Mouse (Mus musculus): ENCODE results near the gene Snap25. TPM values are rescaled to one million over a fixed set of nuclear protein-coding genes. Genes with fewer than 3 reads are reported as not detected.

Gene Snap25
- total RNA-seq (2014; fragmentation: Nextera tagmentation): not detected in 2 replicates
- 0.06 and 0.11 TPM in 2 replicates for total RNA-seq (2017)
- polyA plus RNA-seq (2012): not detected in 2 replicates

DNA sequence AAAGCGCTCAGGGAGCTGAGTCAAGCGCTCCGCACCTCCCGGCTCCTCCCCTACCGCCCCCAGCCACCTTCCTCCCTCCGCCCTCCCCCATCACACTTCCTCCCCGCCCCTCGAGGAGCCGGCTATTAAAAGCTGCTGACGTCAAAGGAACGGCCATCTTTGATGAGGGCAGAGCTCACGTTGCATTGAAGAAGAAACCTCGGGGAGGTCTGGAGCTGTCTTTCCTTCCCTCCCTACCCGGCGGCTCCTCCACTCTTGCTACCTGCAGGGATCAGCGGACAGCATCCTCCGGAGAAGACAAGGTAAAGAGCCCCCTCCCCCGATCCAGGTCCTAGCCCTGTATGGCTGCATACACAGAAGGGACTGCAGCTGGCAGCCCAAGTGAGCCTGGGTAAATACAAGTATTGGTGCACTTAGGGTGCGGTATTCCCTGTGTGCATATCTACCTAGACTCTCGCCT lies at the start of gene Snap25:
TSS of gene Snap25 (plus strand) at position 155 of the 460 bp plus-strand sequence.
- Histone ChIP-seq H3K27me3 (ENCODE audit: insufficient read depth, low read length) (no peaks in the 10 kb centered on the region), H3K36me3 (replicated peaks) (no peaks in the 10 kb centered on the region), H3K4me3 (ENCODE audit: low read depth, low read length) (no peak within 1 kb of the TSS; the same call in 1 of the 2 replicates), H3K9me3 (replicated peaks) (peaks cover 18% of the 10 kb centered on the region), H3K4me1 (ENCODE audit: insufficient read depth, low read depth, low read length) (no peaks in the 10 kb centered on the region)
- DNase-seq (ENCODE audit: low spot score): no peak
- no peak for ATAC-seq (ENCODE audit: extremely low read depth, insufficient number of reproducible peaks, low FRiP score, poor library complexity, severe bottlenecking)
- TF ChIP-seq GATA2 (IDR thresholded peaks at IDR 0.05; ENCODE audit: borderline replicate concordance, low read depth, low read length) (no peak), POLR2AphosphoS5 (IDR thresholded peaks at IDR 0.05; ENCODE audit: insufficient replicate concordance, low read depth, low read length) (no peak), CTCF (IDR thresholded peaks at IDR 0.05; ENCODE audit: low read depth, low read length) (no peak), TAL1 (conservative IDR thresholded peaks at IDR 0.05; ENCODE audit: low read depth, low read length) (no peak), GATA1 (IDR thresholded peaks at IDR 0.05; ENCODE audit: borderline replicate concordance, low read length) (no peak)

DNA sequence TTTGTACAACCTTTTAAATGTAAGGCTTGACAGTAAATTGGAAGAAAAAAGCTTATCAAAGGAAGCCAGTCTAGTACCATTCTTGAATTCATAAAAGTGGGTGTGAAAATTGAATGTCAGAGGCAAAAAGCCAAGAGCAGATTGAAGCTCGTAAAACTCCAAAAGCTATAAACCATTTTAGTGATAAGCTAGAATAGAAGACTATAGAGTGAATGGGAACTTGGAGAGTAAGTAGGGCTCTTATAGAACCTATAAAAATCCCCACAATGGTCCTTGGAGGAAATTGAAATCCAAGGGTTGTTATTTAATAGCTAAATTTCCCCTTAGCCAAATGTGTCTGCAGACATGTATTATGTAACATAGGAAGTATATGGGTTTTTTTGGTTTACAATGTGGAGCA lies 46.3 kb upstream of the Snap25 start:
- ATAC-seq (ENCODE audit: extremely low read depth, insufficient number of reproducible peaks, low FRiP score, poor library complexity, severe bottlenecking) (no peak), DNase-seq (ENCODE audit: low spot score) (no peak)
- Histone ChIP-seq H3K27me3 (ENCODE audit: insufficient read depth, low read length) (no peaks in the 10 kb centered on the region), H3K4me3 (ENCODE audit: low read depth, low read length) (no peak overlapping the region), H3K9me3 (replicated peaks) (peaks cover 12% of the 10 kb centered on the region), H3K4me1 (ENCODE audit: insufficient read depth, low read depth, low read length) (no peaks in the 10 kb centered on the region), H3K36me3 (replicated peaks) (no peaks in the 10 kb centered on the region)
- TF ChIP-seq GATA1 (IDR thresholded peaks at IDR 0.05; ENCODE audit: borderline replicate concordance, low read length): no peak
- no peak for TF ChIP-seq CTCF (IDR thresholded peaks at IDR 0.05; ENCODE audit: low read depth, low read length)
- TF ChIP-seq POLR2AphosphoS5 (IDR thresholded peaks at IDR 0.05; ENCODE audit: insufficient replicate concordance, low read depth, low read length): no peak
- no peak for TF ChIP-seq GATA2 (IDR thresholded peaks at IDR 0.05; ENCODE audit: borderline replicate concordance, low read depth, low read length)
- TF ChIP-seq TAL1 (conservative IDR thresholded peaks at IDR 0.05; ENCODE audit: low read depth, low read length): no peak

GRCm38 (mm10) chr2:136669183-136669582 lies 44.1 kb upstream of the Snap25 start:
- TF ChIP-seq CTCF (IDR thresholded peaks at IDR 0.05; ENCODE audit: low read depth, low read length): no peak
- TF ChIP-seq GATA1 (IDR thresholded peaks at IDR 0.05; ENCODE audit: borderline replicate concordance, low read length): no peak
- no peak for TF ChIP-seq POLR2AphosphoS5 (IDR thresholded peaks at IDR 0.05; ENCODE audit: insufficient replicate concordance, low read depth, low read length)
- no peak for TF ChIP-seq TAL1 (conservative IDR thresholded peaks at IDR 0.05; ENCODE audit: low read depth, low read length)
- no peak for TF ChIP-seq GATA2 (IDR thresholded peaks at IDR 0.05; ENCODE audit: borderline replicate concordance, low read depth, low read length)
- ATAC-seq (ENCODE audit: extremely low read depth, insufficient number of reproducible peaks, low FRiP score, poor library complexity, severe bottlenecking) (no peak), DNase-seq (ENCODE audit: low spot score) (no peak)
- no peaks in the 10 kb centered on the region for H3K4me1 ChIP-seq (ENCODE audit: insufficient read depth, low read depth, low read length)
- H3K4me3 ChIP-seq (ENCODE audit: low read depth, low read length): no peak overlapping the region
- no peaks in the 10 kb centered on the region for H3K36me3 ChIP-seq (replicated peaks)
- H3K9me3 ChIP-seq (replicated peaks): peaks cover 11% of the 10 kb centered on the region
- no peaks in the 10 kb centered on the region for H3K27me3 ChIP-seq (ENCODE audit: insufficient read depth, low read length)

DNA sequence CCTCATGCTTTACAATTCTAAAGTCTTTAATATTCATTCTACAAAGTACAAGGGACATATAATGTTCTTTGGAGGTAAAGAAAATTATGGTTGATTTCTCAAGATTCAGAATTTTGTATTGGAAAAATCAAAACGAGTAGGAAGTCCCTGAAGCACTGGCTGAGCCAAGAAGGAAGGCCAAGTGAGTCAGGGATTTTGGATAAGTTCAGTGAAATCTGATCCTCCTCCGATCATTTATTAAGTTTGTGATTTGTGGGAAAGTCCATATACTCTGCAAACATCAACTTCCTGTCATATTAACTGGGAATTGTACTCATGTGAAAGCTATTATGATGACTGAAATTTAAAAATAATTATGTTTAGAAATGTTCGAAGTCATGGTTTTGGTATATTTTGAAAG lies 43.6 kb upstream of the Snap25 start:
- no peak for TF ChIP-seq GATA2 (IDR thresholded peaks at IDR 0.05; ENCODE audit: borderline replicate concordance, low read depth, low read length)
- no peak for TF ChIP-seq TAL1 (conservative IDR thresholded peaks at IDR 0.05; ENCODE audit: low read depth, low read length)
- no peak for TF ChIP-seq GATA1 (IDR thresholded peaks at IDR 0.05; ENCODE audit: borderline replicate concordance, low read length)
- TF ChIP-seq POLR2AphosphoS5 (IDR thresholded peaks at IDR 0.05; ENCODE audit: insufficient replicate concordance, low read depth, low read length): no peak
- TF ChIP-seq CTCF (IDR thresholded peaks at IDR 0.05; ENCODE audit: low read depth, low read length): no peak
- H3K4me1 ChIP-seq (ENCODE audit: insufficient read depth, low read depth, low read length): no peaks in the 10 kb centered on the region
- ATAC-seq (ENCODE audit: extremely low read depth, insufficient number of reproducible peaks, low FRiP score, poor library complexity, severe bottlenecking): no peak
- no peaks in the 10 kb centered on the region for H3K27me3 ChIP-seq (ENCODE audit: insufficient read depth, low read length)
- H3K4me3 ChIP-seq (ENCODE audit: low read depth, low read length): no peak overlapping the region
- DNase-seq (ENCODE audit: low spot score): no peak
- peaks cover 13% of the 10 kb centered on the region for H3K9me3 ChIP-seq (replicated peaks)
- H3K36me3 ChIP-seq (replicated peaks): no peaks in the 10 kb centered on the region

DNA sequence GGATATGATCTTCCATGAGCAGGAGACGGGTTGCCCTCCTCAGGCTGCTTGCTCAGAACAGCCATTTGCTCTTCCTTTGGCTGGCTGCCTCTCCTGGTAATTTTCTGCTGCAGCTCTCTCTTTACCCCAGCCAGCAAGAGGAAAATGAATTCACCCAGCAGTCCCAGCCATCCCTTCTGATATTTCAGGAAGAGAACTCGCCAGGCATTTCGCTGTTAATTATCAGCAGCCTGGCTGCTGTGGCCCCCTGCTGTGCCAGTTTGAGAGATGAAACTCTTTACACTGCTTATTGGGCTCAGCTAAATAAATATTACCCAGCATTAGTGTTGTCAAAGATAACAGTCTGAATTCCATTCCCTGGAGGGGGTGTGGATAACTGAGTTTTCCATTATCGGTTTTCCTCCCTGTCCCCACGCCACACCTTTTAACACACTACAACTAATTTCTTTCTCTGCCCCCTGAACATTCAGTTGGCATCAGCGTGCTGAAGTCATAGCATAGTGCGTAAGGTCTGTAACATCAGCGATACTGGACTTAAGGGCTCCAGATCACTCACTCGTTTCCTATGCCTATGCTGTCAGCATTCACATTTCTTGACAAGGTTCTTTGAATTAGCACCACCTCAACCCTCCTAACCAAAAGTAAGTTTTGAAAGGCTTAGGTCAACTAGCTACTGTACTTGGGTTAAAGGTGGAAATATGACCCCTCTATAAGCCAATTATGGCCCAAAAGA lies 42.5 kb upstream of the Snap25 start:
- TF ChIP-seq CTCF (IDR thresholded peaks at IDR 0.05; ENCODE audit: low read depth, low read length) (no peak), TAL1 (conservative IDR thresholded peaks at IDR 0.05; ENCODE audit: low read depth, low read length) (no peak), GATA2 (IDR thresholded peaks at IDR 0.05; ENCODE audit: borderline replicate concordance, low read depth, low read length) (no peak), POLR2AphosphoS5 (IDR thresholded peaks at IDR 0.05; ENCODE audit: insufficient replicate concordance, low read depth, low read length) (no peak)
- DNase-seq (ENCODE audit: low spot score) (no peak), ATAC-seq (ENCODE audit: extremely low read depth, insufficient number of reproducible peaks, low FRiP score, poor library complexity, severe bottlenecking) (no peak)
- no peak overlapping the region for H3K4me3 ChIP-seq (ENCODE audit: low read depth, low read length)
- no peaks in the 10 kb centered on the region for H3K4me1 ChIP-seq (ENCODE audit: insufficient read depth, low read depth, low read length)
- H3K9me3 ChIP-seq (replicated peaks): peaks cover 13% of the 10 kb centered on the region
- H3K27me3 ChIP-seq (ENCODE audit: insufficient read depth, low read length): no peaks in the 10 kb centered on the region
- no peaks in the 10 kb centered on the region for H3K36me3 ChIP-seq (replicated peaks)

- DNase-seq (ENCODE audit: low spot score) (no peak), ATAC-seq (ENCODE audit: extremely low read depth, insufficient number of reproducible peaks, low FRiP score, poor library complexity, severe bottlenecking) (no peak)
- H3K4me3 ChIP-seq (ENCODE audit: low read depth, low read length): no peak overlapping the region
- H3K9me3 ChIP-seq (replicated peaks): peaks cover 26% of the 10 kb centered on the region
- no peaks in the 10 kb centered on the region for H3K27me3 ChIP-seq (ENCODE audit: insufficient read depth, low read length)
- H3K4me1 ChIP-seq (ENCODE audit: insufficient read depth, low read depth, low read length): no peaks in the 10 kb centered on the region
- H3K36me3 ChIP-seq (replicated peaks): no peaks in the 10 kb centered on the region
- TF ChIP-seq GATA1 (IDR thresholded peaks at IDR 0.05; ENCODE audit: borderline replicate concordance, low read length) (no peak), CTCF (IDR thresholded peaks at IDR 0.05; ENCODE audit: low read depth, low read length) (no peak), POLR2AphosphoS5 (IDR thresholded peaks at IDR 0.05; ENCODE audit: insufficient replicate concordance, low read depth, low read length) (no peak), GATA2 (IDR thresholded peaks at IDR 0.05; ENCODE audit: borderline replicate concordance, low read depth, low read length) (no peak), TAL1 (conservative IDR thresholded peaks at IDR 0.05; ENCODE audit: low read depth, low read length) (no peak)
Measured at GRCm38 (mm10) chr2:136674077-136674757, 39.0 kb upstream of the Snap25 start.

Data from G1E (cell line).